Mouse (Mus musculus) right cerebral cortex, postnatal 10 days (tissue): ENCODE data around the gene Vmn1r30.

Experiments
- DNase-seq, 2 experiments: peaks; one replicate each; pipeline ENCODE4 v3.0.0; 2021; ENCODE audit warnings: low spot score in 2 of 2

Gene Vmn1r30

DNA sequence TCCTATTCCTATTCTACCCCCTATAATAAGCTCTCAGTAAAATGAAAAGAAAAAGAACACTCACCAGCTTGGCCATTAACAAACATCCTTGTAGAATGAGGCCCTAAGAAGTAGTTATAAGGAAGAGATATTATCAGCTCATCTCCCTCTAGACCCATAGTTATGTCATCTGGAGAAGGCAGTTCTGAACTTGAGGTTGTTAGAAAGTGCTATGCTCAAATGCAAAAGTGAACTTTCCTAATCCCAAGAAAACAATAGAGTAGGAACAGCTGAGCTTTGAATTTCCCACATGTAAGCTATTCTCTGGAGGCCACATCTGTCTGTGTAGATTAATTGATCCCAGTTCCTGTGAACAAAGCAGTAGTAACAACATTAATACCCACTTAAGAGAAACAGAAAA is at the start of gene Vmn1r30:
TSS of gene Vmn1r30 (minus strand) at position 101 of the 400 bp plus-strand sequence.
- no peak for DNase-seq

GRCm38 (mm10) chr6:58475230-58475629 is 32.0 kb upstream of the Vmn1r30 start, which contains the start of gene Vmn1r31:
Vmn1r31 (minus strand) TSS chr6:58475330.
- no peak for DNase-seq
